Mouse (Mus musculus): Measurements from ENCODE around the gene Doc2b.

Doc2b gene

GRCm38 (mm10) chr11:75792535-75792934, 3.3 kb downstream of the Doc2b start:
- no peak for DNase-seq

GRCm38 (mm10) chr11:75785897-75786296, 10.0 kb downstream of the Doc2b start:
- no peak for DNase-seq

DNA sequence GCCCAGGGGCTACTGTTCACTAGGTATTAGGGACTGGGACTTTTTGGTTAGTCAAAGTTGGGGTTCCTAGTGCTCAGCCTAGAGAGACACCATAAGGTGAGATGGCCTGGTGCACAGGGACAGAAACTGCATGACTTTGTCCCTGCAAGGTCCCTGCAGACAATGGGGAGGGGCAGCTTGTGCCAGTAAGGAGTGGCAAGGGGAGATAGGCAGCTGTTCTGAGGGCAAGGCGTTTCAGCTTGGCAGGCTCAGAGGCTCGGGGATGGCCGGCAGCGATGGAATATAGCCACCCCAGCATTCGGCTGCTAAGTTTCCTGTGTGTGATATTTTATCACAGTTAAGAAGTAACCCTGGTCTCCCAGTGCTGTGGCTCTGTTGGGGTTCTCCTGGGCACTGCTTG, 12.1 kb downstream of the Doc2b start:
- no peak for DNase-seq

GRCm38 (mm10) chr11:75781919-75782318, 13.9 kb downstream of the Doc2b start:
- DNase-seq = peak; percentile 42 to 67

DNA sequence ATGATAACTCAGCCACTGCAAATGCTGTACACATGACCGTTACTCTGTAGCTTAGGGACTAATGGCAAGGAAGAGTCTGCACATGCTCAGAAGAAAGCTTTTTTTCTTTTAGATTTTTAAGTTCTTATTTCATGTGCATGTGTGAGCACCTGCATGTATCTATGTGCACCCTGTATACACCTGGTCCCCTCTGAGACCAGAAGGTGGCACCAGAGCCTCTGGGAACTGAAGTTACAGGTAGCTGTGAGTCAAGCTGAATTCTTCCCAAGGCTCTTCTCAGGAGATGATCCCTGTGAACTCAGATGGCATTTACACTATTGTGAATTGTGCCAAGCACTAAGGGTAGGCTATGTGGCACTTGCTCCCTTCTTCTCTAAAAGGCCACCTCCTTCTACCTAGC, 19.9 kb downstream of the Doc2b start:
- DNase-seq = no peak

DNA sequence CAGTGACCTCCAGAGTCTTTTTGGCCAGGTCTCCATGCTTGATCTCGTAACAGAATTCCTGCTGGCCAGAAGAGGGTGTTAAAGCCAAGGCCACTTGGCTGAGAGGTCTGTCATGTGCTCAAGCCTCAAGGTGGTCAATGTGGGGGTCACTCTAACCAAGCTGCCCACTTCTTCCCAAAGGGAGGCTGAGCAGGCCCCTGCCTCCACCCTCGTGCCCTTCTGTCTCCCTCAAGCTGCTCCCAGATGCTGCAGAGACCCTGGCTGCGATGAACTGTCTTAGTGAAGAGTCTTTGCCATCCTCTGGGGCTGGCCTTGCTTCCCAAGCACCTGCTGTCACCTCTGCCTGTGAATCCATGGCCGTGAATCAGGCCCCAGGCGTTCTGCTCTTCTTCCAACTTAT, 23.3 kb downstream of the Doc2b start:
- no peak for DNase-seq

GRCm38 (mm10) chr11:75769206-75769605, 26.6 kb downstream of the Doc2b start:
- peak; percentile 72 to 76 for DNase-seq

DNA sequence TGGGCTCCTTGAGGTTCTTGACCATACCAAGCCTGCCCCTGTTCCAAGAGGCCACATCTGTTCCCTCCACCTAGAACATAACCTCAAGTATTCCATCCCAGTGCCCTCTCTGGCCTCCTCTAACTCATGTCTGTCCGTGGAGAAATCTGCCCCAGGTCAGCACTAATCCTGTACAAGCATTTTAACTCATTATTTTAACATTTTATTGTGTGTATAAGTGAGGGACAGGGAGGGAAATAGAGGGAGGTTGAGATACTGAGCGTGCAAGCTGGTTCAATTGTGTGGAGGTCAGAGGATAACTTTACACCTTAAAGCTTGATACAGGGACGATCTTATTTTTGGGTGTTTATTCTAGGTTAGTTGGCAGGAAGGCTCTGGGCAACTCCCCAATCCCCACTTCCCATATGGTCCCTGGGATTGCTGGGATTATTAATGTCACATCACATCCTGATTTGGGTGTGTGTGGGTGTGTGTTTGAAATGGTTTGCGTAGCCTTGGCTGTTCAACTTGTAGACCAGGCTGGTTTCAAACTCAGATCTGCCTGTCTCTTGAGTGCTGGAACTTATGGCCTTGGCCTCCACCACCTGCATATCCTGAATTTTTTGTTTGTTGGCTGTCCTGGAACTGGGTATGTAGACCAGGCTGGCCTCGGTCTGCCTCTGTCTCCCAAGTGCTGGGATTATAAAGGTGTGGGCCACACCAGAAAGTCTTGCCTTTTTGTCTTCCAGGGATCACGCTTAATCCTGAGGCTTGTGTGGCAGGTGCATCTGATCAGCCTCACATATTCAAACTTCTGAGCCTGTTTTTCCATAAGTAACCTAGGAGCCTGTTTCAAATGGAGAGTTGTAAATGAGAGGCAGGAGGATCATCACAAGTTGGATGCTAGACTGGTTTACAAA, 27.5 kb downstream of the Doc2b start:
- DNase-seq = no peak

- DNase-seq = no peak
Measured at GRCm38 (mm10) chr11:75767014-75767413, 28.8 kb downstream of the Doc2b start.

GRCm38 (mm10) chr11:75765161-75765560, 30.7 kb downstream of the Doc2b start:
- no peak for DNase-seq

DNA sequence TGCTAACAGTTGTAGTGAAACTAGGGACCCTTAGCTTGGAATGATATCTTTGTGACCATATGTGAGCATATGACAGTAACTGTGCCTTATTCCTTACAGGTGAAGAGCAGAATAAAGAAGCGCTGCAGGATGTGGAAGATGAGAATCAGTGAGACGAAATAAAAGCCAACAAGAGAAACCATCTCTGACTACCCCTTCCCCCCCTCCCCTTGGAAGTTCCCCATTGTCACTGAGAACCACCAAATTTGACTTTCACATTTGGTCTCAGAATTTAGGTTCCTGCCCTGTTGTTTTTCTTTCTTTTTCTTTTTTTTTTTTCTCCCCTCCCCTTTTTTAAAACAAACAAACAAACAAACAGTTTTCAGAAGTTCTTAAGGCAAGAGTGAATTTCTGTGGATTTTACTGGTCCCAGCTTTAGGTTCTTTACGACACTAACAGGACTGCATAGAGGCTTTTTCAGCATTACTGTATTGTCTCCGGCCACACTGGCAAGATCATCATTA, 31.3 kb downstream of the Doc2b start:
- DNase-seq = no peak

DNA sequence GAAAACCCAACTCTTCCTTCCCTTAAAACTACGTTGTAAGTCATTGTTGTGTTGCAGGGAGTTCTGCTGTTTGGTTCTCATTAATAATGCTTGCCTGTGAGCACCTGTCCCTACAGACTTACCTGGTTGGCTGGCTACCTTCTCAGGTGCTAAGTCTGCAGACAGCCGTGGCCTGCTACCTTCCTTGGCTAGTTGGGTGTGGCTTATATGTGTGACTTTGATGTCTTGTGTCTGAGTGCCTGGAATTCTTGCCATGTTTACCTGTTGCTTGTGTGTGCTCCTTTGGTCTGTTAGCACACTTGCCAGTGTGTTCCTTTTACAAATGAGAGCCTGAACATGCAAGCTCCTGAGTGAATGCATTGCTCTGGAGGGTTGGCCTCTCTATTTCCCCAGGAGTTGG, 33.1 kb downstream of the Doc2b start:
- no peak for DNase-seq

- DNase-seq = no peak
Measured at GRCm38 (mm10) chr11:75760785-75761184, 35.1 kb downstream of the Doc2b start.

DNA sequence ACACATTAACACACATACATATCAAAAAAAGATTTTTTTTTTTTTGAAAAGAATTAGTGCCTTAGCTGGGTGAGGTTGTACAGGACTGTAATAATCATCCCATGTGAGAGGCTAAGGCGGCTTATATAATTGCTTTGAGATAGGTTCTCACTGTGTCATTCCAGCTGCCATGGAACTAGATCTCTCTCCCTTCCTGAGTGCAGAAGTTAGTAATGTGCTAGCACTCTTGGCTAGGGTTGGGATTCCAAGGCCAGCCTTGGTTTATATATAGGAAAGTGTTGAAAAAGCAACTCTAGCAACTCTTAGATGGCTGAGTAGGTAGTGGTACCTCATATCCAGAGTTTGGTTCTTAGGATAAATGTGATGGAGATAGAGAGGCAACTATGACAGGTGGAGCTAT, 37.3 kb downstream of the Doc2b start:
- DNase-seq = no peak

- DNase-seq = no peak
Measured at GRCm38 (mm10) chr11:75756687-75757086, 39.2 kb downstream of the Doc2b start.

DNA sequence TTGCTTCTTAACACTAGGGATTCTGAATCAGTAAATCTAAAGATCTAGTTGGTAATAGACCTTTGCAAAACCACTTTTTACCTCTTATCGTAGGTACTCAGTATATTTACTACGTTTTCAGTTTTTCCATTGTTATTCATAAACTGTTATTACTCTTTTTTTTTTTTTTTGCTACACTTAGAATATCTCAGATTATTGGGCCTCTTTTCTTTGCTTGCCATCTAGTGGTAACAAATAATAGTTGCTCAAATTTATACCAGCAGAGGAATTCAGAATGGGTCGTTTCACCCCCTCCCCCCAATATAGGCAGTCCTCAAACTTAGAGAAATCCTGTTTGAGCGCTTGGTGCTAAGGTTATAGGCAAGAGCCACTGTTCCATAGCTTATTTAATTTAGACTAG, 44.8 kb downstream of the Doc2b start:
- no peak for DNase-seq

GRCm38 (mm10) chr11:75750537-75750936, 45.3 kb downstream of the Doc2b start:
- no peak for DNase-seq

GRCm38 (mm10) chr11:75744761-75745160, 51.1 kb downstream of the Doc2b start:
- DNase-seq = no peak

GRCm38 (mm10) chr11:75741615-75742014, 54.2 kb downstream of the Doc2b start:
- no peak for DNase-seq

DNA sequence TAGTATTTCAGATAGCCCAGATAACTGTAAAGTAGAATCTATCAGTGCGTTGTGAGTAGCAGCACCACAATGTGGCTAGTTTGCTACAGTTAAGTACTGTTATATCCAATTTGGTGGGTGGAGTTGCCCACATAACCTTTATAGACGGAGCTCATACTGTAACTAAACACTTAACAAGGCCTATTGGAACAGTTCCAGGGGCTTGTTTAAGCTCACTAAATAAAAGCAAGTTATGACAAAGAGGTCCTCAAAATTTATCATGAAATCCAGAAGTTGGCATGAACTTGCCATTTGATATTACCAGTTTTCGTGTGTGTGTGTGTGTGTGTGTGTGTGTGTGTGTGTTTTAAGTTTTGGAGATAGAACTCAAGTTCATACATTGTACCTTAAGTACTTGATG, 55.6 kb downstream of the Doc2b start:
- no peak for DNase-seq

DNA sequence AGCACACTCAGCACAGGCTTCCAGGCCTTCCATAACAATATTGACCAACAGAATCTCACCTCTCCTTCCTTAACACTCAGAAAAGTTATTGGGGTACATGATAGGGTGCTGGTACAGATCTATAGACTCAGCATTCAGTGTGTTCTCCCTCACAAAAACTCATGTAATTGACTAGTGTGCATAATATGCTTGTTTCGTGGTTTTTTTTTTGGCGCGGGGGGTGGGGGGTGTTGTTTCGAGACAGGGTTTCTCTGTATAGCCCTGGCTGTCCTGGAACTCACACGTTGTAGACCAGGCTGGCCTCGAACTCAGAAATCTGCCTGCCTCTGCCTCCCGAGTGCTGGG, 57.4 kb downstream of the Doc2b start:
- DNase-seq = no peak

DNA sequence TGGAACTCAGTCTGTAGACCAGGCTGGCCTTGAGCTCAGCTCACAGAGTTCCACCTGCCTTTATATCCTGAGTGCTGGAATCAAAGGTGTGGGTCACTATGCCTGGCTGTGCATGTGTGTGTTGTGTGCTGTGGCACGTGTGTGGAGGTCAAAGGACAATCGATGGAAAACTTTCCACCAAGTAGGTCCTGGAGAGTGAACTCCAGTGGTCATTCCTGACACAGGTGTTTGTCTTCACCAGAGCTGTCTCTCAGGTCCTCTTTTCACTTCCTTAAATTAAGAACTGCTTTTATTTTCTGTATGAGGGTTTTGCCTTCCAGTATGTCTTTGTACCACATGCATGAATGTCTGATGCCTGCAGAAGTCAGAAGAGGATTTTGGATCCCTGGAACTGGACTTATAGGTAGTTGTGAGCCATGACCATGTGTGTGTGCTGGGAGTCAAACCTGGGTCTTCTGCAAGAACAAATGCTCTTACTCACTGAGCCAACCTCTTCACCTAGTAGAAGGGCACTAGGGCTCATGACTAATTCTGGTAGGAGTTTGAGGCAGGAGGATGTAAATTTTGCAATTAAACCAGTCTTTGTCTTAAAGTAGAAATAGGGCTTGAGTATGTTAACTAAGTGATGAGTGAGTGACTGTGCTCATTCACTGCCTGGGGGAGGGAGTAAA, 57.9 kb downstream of the Doc2b start:
- DNase-seq = peak in 1 of 2 experiments; percentile 16

DNA sequence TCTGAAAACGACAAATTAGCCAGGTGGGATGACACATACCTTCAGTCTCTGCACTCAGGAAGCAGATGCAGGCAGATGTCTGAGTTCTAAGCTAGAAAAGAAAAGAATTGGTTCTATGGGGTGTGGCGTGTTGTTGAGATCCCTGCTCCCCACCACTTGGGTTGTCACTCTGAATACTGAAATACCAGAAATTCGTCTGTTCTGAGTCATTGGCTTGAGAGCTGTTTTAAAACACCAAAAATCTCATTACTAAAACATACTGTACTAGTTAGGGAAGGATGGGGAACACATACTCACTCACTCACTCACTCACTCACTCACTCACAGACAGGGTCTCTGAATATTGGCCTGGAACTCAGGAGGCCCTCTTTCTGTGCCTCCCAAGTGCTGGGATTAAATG, 58.9 kb downstream of the Doc2b start:
- no peak for DNase-seq
